Mouse (Mus musculus): ENCODE results near the gene Scp2d1.
"Not testable (repeated sequence)": the region's sequence is repeated elsewhere in the genome, so short reads cannot be mapped to it uniquely, and the experiment has no call there.

Scp2d1 gene

GRCm38 (mm10) chr2:144823356-144823755 lies at the start of gene Scp2d1:
Gene Scp2d1, plus strand, starts transcription at chr2:144823656.
- not testable (repeated sequence) for DNase-seq (ENCODE audit: low read depth, low spot score)

- no peak for DNase-seq (ENCODE audit: low read depth, low spot score)
Measured at GRCm38 (mm10) chr2:144774636-144775160, 48.8 kb upstream of the Scp2d1 start.

- DNase-seq (ENCODE audit: low read depth, low spot score) = no peak
Measured at GRCm38 (mm10) chr2:144775626-144776025, 47.8 kb upstream of the Scp2d1 start.

GRCm38 (mm10) chr2:144779263-144779662 lies 44.2 kb upstream of the Scp2d1 start:
- DNase-seq (ENCODE audit: low read depth, low spot score) = no peak

- DNase-seq (ENCODE audit: low read depth, low spot score) = no peak
Measured at GRCm38 (mm10) chr2:144780731-144781130, 42.7 kb upstream of the Scp2d1 start.

GRCm38 (mm10) chr2:144781871-144782270 lies 41.6 kb upstream of the Scp2d1 start:
- no peak for DNase-seq (ENCODE audit: low read depth, low spot score)

- no peak for DNase-seq (ENCODE audit: low read depth, low spot score)
Measured at GRCm38 (mm10) chr2:144782481-144782880, 41.0 kb upstream of the Scp2d1 start.

GRCm38 (mm10) chr2:144783190-144783589 lies 40.3 kb upstream of the Scp2d1 start:
- DNase-seq (ENCODE audit: low read depth, low spot score) = no peak

GRCm38 (mm10) chr2:144783831-144784230 lies 39.6 kb upstream of the Scp2d1 start:
- DNase-seq (ENCODE audit: low read depth, low spot score) = no peak

GRCm38 (mm10) chr2:144791671-144792294 lies 31.7 kb upstream of the Scp2d1 start:
- no peak for DNase-seq (ENCODE audit: low read depth, low spot score)

GRCm38 (mm10) chr2:144797515-144797914 lies 25.9 kb upstream of the Scp2d1 start:
- DNase-seq (ENCODE audit: low read depth, low spot score) = no peak

GRCm38 (mm10) chr2:144807766-144808754 lies 15.4 kb upstream of the Scp2d1 start:
- DNase-seq (ENCODE audit: low read depth, low spot score) = no peak

GRCm38 (mm10) chr2:144828457-144828985 lies 5.1 kb downstream of the Scp2d1 start:
- DNase-seq (ENCODE audit: low read depth, low spot score) = no peak

GRCm38 (mm10) chr2:144836667-144837311 lies 13.3 kb downstream of the Scp2d1 start:
- DNase-seq (ENCODE audit: low read depth, low spot score) = no peak

GRCm38 (mm10) chr2:144837312-144837679 lies 13.8 kb downstream of the Scp2d1 start:
- no peak for DNase-seq (ENCODE audit: low read depth, low spot score)

- DNase-seq (ENCODE audit: low read depth, low spot score) = no peak
Measured at GRCm38 (mm10) chr2:144868827-144869226, 45.4 kb downstream of the Scp2d1 start.

Measured in retina, postnatal 7 days (tissue).